Mouse (Mus musculus) adrenal gland, adult 10 weeks (tissue): Measurements from ENCODE around the gene Med1. TPM values are rescaled to one million over a fixed set of nuclear protein-coding genes. Genes with fewer than 3 reads are reported as not detected.

Source experiments
- polyA plus RNA-seq: library from polyadenylated mRNA; stranded (reverse); fragments of 350-450 nt; fragmentation: Illumina TruSeq; extraction: RNeasy Lipid Tissue Mini Kit (QIAGEN cat#74804); gene quantifications from one replicate; pipeline ENCODE4 v1.2.3, GENCODE M21; 2014; ENCODE audit warnings: low read depth, low replicate concordance

Med1 gene
- 59.5 TPM for polyA plus RNA-seq

GRCm38 (mm10) chr11:98192901-98193805 is at the start of gene Med1:
TSS of gene Med1 (minus strand) at chr11:98193293.

GRCm38 (mm10) chr11:98202641-98203350 is 9.7 kb upstream of the Med1 start, which contains the start of gene Cdk12:
TSS of gene Cdk12 (plus strand) at chr11:98203059.

GRCm38 (mm10) chr11:98149786-98150624 is 43.1 kb downstream of the Med1 start, which contains the start of gene Fbxl20:
TSS of gene Fbxl20 (minus strand) at chr11:98150403.

Other genes starting within 250 kb of the Med1 start
- 0.35 TPM for gene Plxdc1, start 206.8 kb downstream of the Med1 start, polyA plus RNA-seq
- gene Arl5c, start 197.1 kb downstream of the Med1 start, polyA plus RNA-seq: not detected
- gene Cacnb1, start 170.3 kb downstream of the Med1 start, polyA plus RNA-seq: 0.29 TPM
- gene Rpl19, start 166.6 kb downstream of the Med1 start, polyA plus RNA-seq: 96.6 TPM
- not detected for gene Stac2, start 139.8 kb downstream of the Med1 start, polyA plus RNA-seq
- 30.2 TPM for gene Fbxl20, start 42.9 kb downstream of the Med1 start, polyA plus RNA-seq
- gene Cdk12, start 9.8 kb upstream of the Med1 start, polyA plus RNA-seq: 40.4 TPM
- not detected for gene Neurod2, start 136.4 kb upstream of the Med1 start, polyA plus RNA-seq
- not detected for gene Ppp1r1b, start 155.1 kb upstream of the Med1 start, polyA plus RNA-seq
- 1.4 TPM for gene Stard3, start 165.1 kb upstream of the Med1 start, polyA plus RNA-seq
- not detected for gene Tcap, start 190.5 kb upstream of the Med1 start, polyA plus RNA-seq
- not detected for gene Pnmt, start 193.2 kb upstream of the Med1 start, polyA plus RNA-seq
- gene Pgap3, start 207.2 kb upstream of the Med1 start, polyA plus RNA-seq: 0.35 TPM
- gene Erbb2, start 219.2 kb upstream of the Med1 start, polyA plus RNA-seq: 0.23 TPM
- 46.0 TPM for gene Mien1, start 245.7 kb upstream of the Med1 start, polyA plus RNA-seq